Mouse (Mus musculus) C2C12 (cell line): ENCODE data around the gene Fez1.

Source experiments
- CTCF ChIP-seq: IDR thresholded peaks from one replicate; pipeline ENCODE4 v1.5.1; 2011; ENCODE audit not compliant: control insufficient read depth, insufficient read depth, insufficient read length
- FOSL1 ChIP-seq: IDR thresholded peaks from one replicate; pipeline ENCODE4 v1.8.0; 2011; ENCODE audit warnings: mild to moderate bottlenecking, low read length; ENCODE audit not compliant: poor library complexity, insufficient read depth, severe bottlenecking
- MAX ChIP-seq: IDR thresholded peaks from one replicate; pipeline ENCODE4 v1.6.1; 2011; ENCODE audit warnings: mild to moderate bottlenecking, control low read depth
- MYOD1 ChIP-seq: IDR thresholded peaks from one replicate; pipeline ENCODE4 v1.6.1; 2011; ENCODE audit warnings: low read depth; ENCODE audit not compliant: control insufficient read depth, insufficient read length
- MYOG ChIP-seq: IDR thresholded peaks from one replicate; pipeline ENCODE4 v1.6.1; 2011; ENCODE audit not compliant: control insufficient read depth, insufficient read length; ENCODE audit errors: extremely low read depth
- USF1 ChIP-seq: IDR thresholded peaks from one replicate; pipeline ENCODE4 v1.6.1; 2011; ENCODE audit warnings: low read depth, mild to moderate bottlenecking, control low read depth, moderate library complexity

- TF ChIP-seq CTCF (no peak), FOSL1 (no peak), USF1 (no peak), MAX (no peak), MYOG (no peak), MYOD1 (no peak)
These were observed 48.6 kb downstream of the Fez1 start for GRCm38 (mm10) chr9:36870263-36870662.
